Mouse (Mus musculus) left cerebral cortex, postnatal 10 days (tissue): Measurements from ENCODE around the gene Zeb2. TPM values are rescaled to one million over a fixed set of nuclear protein-coding genes. Genes with fewer than 3 reads are reported as not detected.

ENCODE experiments used
- DNase-seq, 2 experiments: peaks; one replicate each; pipeline ENCODE4 v3.0.0; 2021 to 2022; ENCODE audit warnings: low spot score in 2 of 2, mixed read lengths in 1 of 2; ENCODE audit errors: extremely low spot score in 1 of 2
- intact Hi-C: fragments of 180-260 bp; cut with DNase I; formaldehyde crosslinking; loops from one replicate; pipeline ENCODE4 v1.15.1; 2025
- total RNA-seq, 2 experiments: library from RNA; stranded (reverse); gene quantifications; 2 replicates each; pipeline ENCODE4 v1.2.3; 2021

The Zeb2 gene
- total RNA-seq, 2 experiments from 2014 or later, result 220 to 259 TPM

GRCm38 (mm10) chr2:45103021-45103983 is 13.9 kb downstream of the Zeb2 start:
- intact Hi-C loops, result loop anchor here (10.0 kb wide), 2 partner anchors 529 to 999 kb away; no protein-coding TSS in a partner anchor
- DNase-seq, result no peak

- DNase-seq, result no peak
- intact Hi-C loops, result loop anchor here (10.0 kb wide), 2 partner anchors 527 to 997 kb away; no protein-coding TSS in a partner anchor
Observed at GRCm38 (mm10) chr2:45102191-45102638, 15.0 kb downstream of the Zeb2 start.

- no peak for DNase-seq
- intact Hi-C loops, result loop anchor here (10.0 kb wide), 2 partner anchors 527 to 997 kb away; no protein-coding TSS in a partner anchor
Observed at GRCm38 (mm10) chr2:45101586-45101985, 15.6 kb downstream of the Zeb2 start.

GRCm38 (mm10) chr2:45101040-45101439 is 16.2 kb downstream of the Zeb2 start:
- DNase-seq, result no peak
- intact Hi-C loops, result loop anchor here (10.0 kb wide), 2 partner anchors 526 to 996 kb away; no protein-coding TSS in a partner anchor

- DNase-seq, result no peak
- intact Hi-C loops, result loop anchor here (10.0 kb wide), 2 partner anchors 526 to 996 kb away; no protein-coding TSS in a partner anchor
Observed at GRCm38 (mm10) chr2:45100628-45101027, 16.6 kb downstream of the Zeb2 start.

GRCm38 (mm10) chr2:45100017-45100416 is 17.2 kb downstream of the Zeb2 start:
- no peak for DNase-seq
- intact Hi-C loops, result loop anchor here (10.0 kb wide), 2 partner anchors 525 to 995 kb away; no protein-coding TSS in a partner anchor

- no peak for DNase-seq
- intact Hi-C loops, result loop anchor here (5.0 to 10.0 kb wide), 2 partner anchors 1107 to 1314 kb away; no protein-coding TSS in a partner anchor
Observed at GRCm38 (mm10) chr2:45099081-45099480, 18.1 kb downstream of the Zeb2 start.

GRCm38 (mm10) chr2:45097969-45098368 is 19.2 kb downstream of the Zeb2 start:
- no peak for DNase-seq
- intact Hi-C loops, result loop anchor here (5.0 to 10.0 kb wide), 2 partner anchors 1106 to 1313 kb away; no protein-coding TSS in a partner anchor

- intact Hi-C loops, result loop anchor here (5.0 to 10.0 kb wide), 2 partner anchors 1104 to 1312 kb away; no protein-coding TSS in a partner anchor
- no peak for DNase-seq
Observed at GRCm38 (mm10) chr2:45096638-45097247, 20.5 kb downstream of the Zeb2 start.

- no peak for DNase-seq
- intact Hi-C loops, result loop anchor here (5.0 to 10.0 kb wide), 2 partner anchors 1104 to 1311 kb away; no protein-coding TSS in a partner anchor
Observed at GRCm38 (mm10) chr2:45095825-45096224, 21.4 kb downstream of the Zeb2 start.

GRCm38 (mm10) chr2:45094371-45094967 is 22.7 kb downstream of the Zeb2 start:
- DNase-seq, result no peak
- intact Hi-C loops, result loop anchor here (10.0 kb wide), 1 partner anchor 1310 kb away; no protein-coding TSS in a partner anchor

- intact Hi-C loops, result loop anchor here (10.0 kb wide), 1 partner anchor 1309 kb away; no protein-coding TSS in a partner anchor
Observed at GRCm38 (mm10) chr2:45093479-45093878, 23.7 kb downstream of the Zeb2 start.

GRCm38 (mm10) chr2:45092654-45093053 is 24.5 kb downstream of the Zeb2 start:
- DNase-seq, result no peak
- intact Hi-C loops, result loop anchor here (10.0 kb wide), 1 partner anchor 1308 kb away; no protein-coding TSS in a partner anchor

More at GRCm38 (mm10) chr2:45093479-45093878, 23.7 kb downstream of the Zeb2 start:
- DNase-seq, result no peak

GRCm38 (mm10) chr2:45090529-45091297 is 26.5 kb downstream of the Zeb2 start:
- intact Hi-C loops, result loop anchor here (10.0 kb wide), 1 partner anchor 1306 kb away; no protein-coding TSS in a partner anchor
- DNase-seq, result no peak

- intact Hi-C loops, result no loop called here
- no peak for DNase-seq
Observed at GRCm38 (mm10) chr2:45089251-45089530, 28.0 kb downstream of the Zeb2 start.

- intact Hi-C loops, result no loop called here
- no peak for DNase-seq
Observed at GRCm38 (mm10) chr2:45088435-45089250, 28.6 kb downstream of the Zeb2 start.

- intact Hi-C loops, result no loop called here
- no peak for DNase-seq
Observed at GRCm38 (mm10) chr2:45087208-45087607, 30.0 kb downstream of the Zeb2 start.
